Mouse (Mus musculus) brain, embryonic 14.5 days (tissue): ENCODE results near the gene Pla2g12b.

Experiments used
- CTCF ChIP-seq: fragments of 200-500 bp; IDR thresholded peaks from 2 replicates; pipeline ENCODE4 v1.5.1; 2012; ENCODE audit warnings: inconsistent platforms, mild to moderate bottlenecking, moderate library complexity, borderline replicate concordance; ENCODE audit not compliant: insufficient read depth, insufficient read length; ENCODE audit errors: extremely low read depth
- POLR2A ChIP-seq: fragments of 200-500 bp; IDR thresholded peaks from 2 replicates; pipeline ENCODE4 v1.6.1; 2012; ENCODE audit warnings: mild to moderate bottlenecking, inconsistent platforms, borderline replicate concordance; ENCODE audit not compliant: poor library complexity, insufficient read depth, insufficient read length, severe bottlenecking; ENCODE audit errors: extremely low read depth

DNA sequence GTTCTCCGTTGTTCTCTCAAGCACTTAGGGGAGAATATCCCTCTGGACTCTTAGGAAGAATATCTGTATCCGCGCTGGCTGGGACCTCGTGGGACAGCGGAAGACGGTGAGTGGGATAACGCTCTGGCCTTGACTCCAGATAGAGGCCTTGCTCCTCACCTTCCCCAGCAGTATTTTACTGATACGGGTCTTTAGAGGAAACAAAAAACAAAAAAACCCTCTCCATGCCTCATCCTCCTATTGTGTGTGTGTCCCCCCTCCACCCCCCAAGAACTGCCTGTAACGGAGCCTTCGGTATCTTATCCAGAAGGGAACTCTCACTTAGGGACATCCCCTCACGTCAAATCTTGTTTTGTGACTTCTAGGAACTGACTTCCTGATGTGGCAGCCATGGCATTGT, 38.3 kb downstream of the Pla2g12b start, which contains the start of gene Oit3:
- no peak for TF ChIP-seq CTCF
- no peak for TF ChIP-seq POLR2A
